Mouse (Mus musculus): ENCODE measurements around the gene Syt3. TPM values are rescaled to one million over a fixed set of nuclear protein-coding genes. Genes with fewer than 3 reads are reported as not detected.

The Syt3 gene
- total RNA-seq, 2 experiments from 2014 or later: 77.1 to 81.9 TPM

- intact Hi-C loops (cut with DNase I): no loop called here
- DNase-seq (ENCODE audit: low spot score in 2 of 2): no peak
These were observed 54.0 kb downstream of the Syt3 start for GRCm38 (mm10) chr7:44437933-44438332.

DNA sequence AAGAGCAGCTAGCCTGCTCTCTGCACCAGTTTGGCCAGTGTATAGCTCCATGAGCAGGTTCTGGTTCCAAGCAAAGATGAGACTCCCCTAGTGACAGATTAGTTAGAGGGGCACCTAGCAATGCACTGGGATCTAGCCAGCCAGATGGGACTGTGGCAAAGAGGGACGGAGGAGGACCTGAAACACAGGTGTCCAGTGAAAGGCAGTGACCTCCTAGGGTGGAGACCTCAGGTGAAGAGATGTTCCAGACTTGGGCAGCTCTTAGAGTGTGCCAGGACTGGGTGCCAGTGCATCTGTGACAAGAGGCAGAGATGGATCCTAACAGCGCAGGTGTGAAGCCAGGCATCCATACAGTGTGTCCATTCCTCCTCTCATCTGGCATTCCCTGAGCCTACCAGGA is 55.8 kb downstream of the Syt3 start:
- no peak for DNase-seq (ENCODE audit: low spot score in 2 of 2)
- intact Hi-C loops (cut with DNase I): no loop called here

- intact Hi-C loops (cut with DNase I): no loop called here
- DNase-seq (ENCODE audit: low spot score in 2 of 2): no peak
These were observed 56.6 kb downstream of the Syt3 start for GRCm38 (mm10) chr7:44440479-44440878.

DNA sequence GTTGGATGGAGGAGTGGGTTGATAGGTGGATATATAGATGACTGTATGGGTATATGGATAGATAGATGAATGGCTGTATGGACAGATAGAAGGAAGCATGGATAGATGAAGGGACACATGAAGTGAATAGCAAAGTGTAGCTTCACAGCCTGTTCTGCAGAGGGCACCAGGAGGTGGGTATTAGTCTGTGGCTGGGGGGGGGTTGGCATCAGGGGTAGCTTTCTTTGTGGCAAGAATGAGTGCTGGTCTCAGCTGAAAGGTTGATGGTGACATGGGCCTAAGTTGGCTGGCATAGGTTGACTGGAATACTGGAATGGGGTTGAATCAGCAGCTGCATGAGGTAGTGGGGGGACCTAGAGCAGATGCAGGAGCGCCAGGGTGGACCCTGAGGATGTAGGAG is 57.3 kb downstream of the Syt3 start:
- no peak for DNase-seq (ENCODE audit: low spot score in 2 of 2)
- intact Hi-C loops (cut with DNase I): no loop called here

- peak; percentile 70 to 80 for DNase-seq (ENCODE audit: low spot score in 2 of 2)
- intact Hi-C loops (cut with DNase I): no loop called here
These were observed 57.8 kb downstream of the Syt3 start for GRCm38 (mm10) chr7:44441648-44442109.

DNA sequence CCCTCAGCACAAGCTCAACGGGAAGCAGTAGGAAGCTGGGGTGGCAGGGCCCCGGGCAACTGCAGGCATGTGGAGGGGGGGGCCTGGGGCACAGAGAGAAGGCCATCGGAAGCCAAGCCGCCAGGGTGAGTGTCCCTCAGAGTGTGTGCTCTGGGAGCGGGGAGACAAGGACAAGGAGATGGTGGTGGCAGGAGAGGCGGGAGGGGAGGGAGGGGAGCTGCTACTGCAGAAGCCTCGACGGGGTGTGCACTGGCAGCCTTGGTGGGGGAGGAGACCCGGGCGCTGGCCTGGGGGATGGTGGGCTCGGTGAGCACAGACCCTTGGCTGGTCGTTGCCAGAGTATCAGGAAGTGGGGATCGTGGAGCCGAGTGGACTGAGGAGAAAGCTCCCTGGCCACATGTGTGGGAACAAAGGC is 58.5 kb downstream of the Syt3 start:
- intact Hi-C loops (cut with DNase I): no loop called here

GRCm38 (mm10) chr7:44443268-44444173 is 59.6 kb downstream of the Syt3 start:
- peak in 1 of 2 experiments; percentile 53 for DNase-seq (ENCODE audit: low spot score in 2 of 2)
- intact Hi-C loops (cut with DNase I): loop anchor here (2.0 kb wide), 1 partner anchor 19 kb away; no protein-coding TSS in a partner anchor

More for the DNA sequence above, 58.5 kb downstream of the Syt3 start:
- DNase-seq (ENCODE audit: low spot score in 2 of 2): peak in 1 of 2 experiments; percentile 41

- no peak for DNase-seq (ENCODE audit: low spot score in 2 of 2)
- intact Hi-C loops (cut with DNase I): loop anchor here (2.0 kb wide), 1 partner anchor 18 kb away; no protein-coding TSS in a partner anchor
These were observed 61.1 kb downstream of the Syt3 start for GRCm38 (mm10) chr7:44444886-44445527.

DNA sequence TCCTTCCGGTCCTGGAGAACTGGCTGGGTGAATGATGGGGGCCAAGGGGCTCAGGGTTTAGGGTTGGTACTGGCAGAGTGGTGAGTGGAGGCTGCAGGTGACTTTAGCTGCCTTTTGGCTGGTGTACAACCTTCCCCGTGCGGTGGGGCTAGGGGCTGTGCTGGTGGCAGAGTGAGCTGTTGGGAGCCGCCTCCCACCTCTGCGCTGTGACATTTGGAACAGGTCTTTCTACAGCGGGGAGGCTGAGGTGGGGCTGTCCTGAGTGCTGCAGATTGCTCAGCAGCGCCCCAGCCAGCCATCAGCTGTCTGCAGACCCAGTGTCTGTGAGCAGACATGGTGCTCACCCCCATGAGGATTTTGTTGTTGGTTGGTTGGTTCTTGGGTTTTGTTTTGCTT is 61.6 kb downstream of the Syt3 start:
- peak in 1 of 2 experiments; percentile 33 for DNase-seq (ENCODE audit: low spot score in 2 of 2)
- intact Hi-C loops (cut with DNase I): loop anchor here (2.0 kb wide), 1 partner anchor 17 kb away; no protein-coding TSS in a partner anchor

- DNase-seq (ENCODE audit: low spot score in 2 of 2): no peak
- intact Hi-C loops (cut with DNase I): no loop called here
These were observed 62.4 kb downstream of the Syt3 start for GRCm38 (mm10) chr7:44446070-44446855.

Other genes with a start within 250 kb of the Syt3 start
- not detected for gene Klk1b16, start 247.3 kb upstream of the Syt3 start, total RNA-seq (2021)
- not detected for gene Klk1b24, start 195.9 kb upstream of the Syt3 start, total RNA-seq (2021)
- gene Klk1b3, start 185.9 kb upstream of the Syt3 start, total RNA-seq (2021): not detected
- not detected for gene Klk1b4, start 176.7 kb upstream of the Syt3 start, total RNA-seq (2021)
- not detected for gene Klk1b5, start 168.2 kb upstream of the Syt3 start, total RNA-seq (2021)
- gene Klk1, start 158.7 kb upstream of the Syt3 start, total RNA-seq (2021): not detected
- gene Gm36864, start 147.9 kb upstream of the Syt3 start, total RNA-seq (2021): not detected
- gene 1700028J19Rik, start 137.4 kb upstream of the Syt3 start, total RNA-seq (2021): 1 to 10 TPM; 1.5 to 2.0 TPM
- gene 2410002F23Rik, start 137.4 kb upstream of the Syt3 start, total RNA-seq (2021): 10 to 100 TPM; 88.7 to 94.1 TPM
- not detected for gene Acp4, start 126.7 kb upstream of the Syt3 start, total RNA-seq (2021)
- not detected for gene Gm15517, start 122.7 kb upstream of the Syt3 start, total RNA-seq (2021)
- gene Clec11a, start 77.2 kb upstream of the Syt3 start, total RNA-seq (2021): 1 to 10 TPM; 2.6 to 3.6 TPM
- 100 to 1,000 TPM; 512 to 537 TPM for gene Shank1, start 73.8 kb upstream of the Syt3 start, total RNA-seq (2021)
- gene 1700008O03Rik, start 1.7 kb downstream of the Syt3 start, total RNA-seq (2021): 1 to 10 TPM; 2.3 TPM
- gene Lrrc4b, start 44.9 kb downstream of the Syt3 start, total RNA-seq (2021): 100 to 1,000 TPM; 269 to 330 TPM
- 10 to 100 TPM; 11.2 to 13.4 TPM for gene Aspdh, start 81.3 kb downstream of the Syt3 start, total RNA-seq (2021)
- gene Josd2, start 83.9 kb downstream of the Syt3 start, total RNA-seq (2021): 10 to 100 TPM; 60.6 to 63.2 TPM
- gene Emc10, start 112.4 kb downstream of the Syt3 start, total RNA-seq (2021): 100 to 1,000 TPM; 145 to 164 TPM
- gene Fam71e1, start 112.5 kb downstream of the Syt3 start, total RNA-seq (2021): 10 to 100 TPM; 26.5 to 32.5 TPM
- gene Mybpc2, start 140.6 kb downstream of the Syt3 start, total RNA-seq (2021): under 1 TPM in 1 of 2 experiments, not detected in 1; 0.30 TPM
- gene Spib, start 148.0 kb downstream of the Syt3 start, total RNA-seq (2021): under 1 TPM in 1 of 2 experiments, not detected in 1; 0.15 TPM
- 1 to 10 TPM; 4.2 to 7.0 TPM for gene Pold1, start 164.7 kb downstream of the Syt3 start, total RNA-seq (2021)
- 10 to 100 TPM; 51.0 to 60.7 TPM for gene Nr1h2, start 169.8 kb downstream of the Syt3 start, total RNA-seq (2021)
- not detected for gene Napsa, start 188.3 kb downstream of the Syt3 start, total RNA-seq (2021)
- gene Kcnc3, start 206.6 kb downstream of the Syt3 start, total RNA-seq (2021): 10 to 100 TPM; 74.2 to 75.5 TPM